Mouse (Mus musculus) gastrocnemius, adult 2 months (tissue): Measurements from ENCODE around the gene R3hdml. TPM values are rescaled to one million over a fixed set of nuclear protein-coding genes. Genes with fewer than 3 reads are reported as not detected.

Experiments used
- DNase-seq: peaks from one replicate; pipeline ENCODE4 v3.0.0; 2022
- H3K27ac ChIP-seq: fragments of 200-600 bp; 2 replicates; pipeline ENCODE4 v1.8.1; 2022; ENCODE audit warnings: mild to moderate bottlenecking
- H3K4me3 ChIP-seq: fragments of 200-600 bp; 2 replicates; pipeline ENCODE4 v1.8.1; 2022; ENCODE audit warnings: mild to moderate bottlenecking, moderate library complexity
- CTCF ChIP-seq: fragments of 200-600 bp; IDR thresholded peaks from 2 replicates; pipeline ENCODE4 v1.8.1; 2022; ENCODE audit warnings: antibody characterized with exemption, mild to moderate bottlenecking, moderate library complexity
- intact Hi-C: fragments of 180-260 bp; cut with DNase I; formaldehyde crosslinking; loops from one replicate; pipeline ENCODE4 v1.15.1; 2025
- total RNA-seq, 2 experiments: library from RNA; stranded (reverse); gene quantifications; 2 replicates each; pipeline ENCODE4 v1.2.3; 2021

R3hdml gene
- total RNA-seq, 2 experiments from 2014 or later: not detected

GRCm38 (mm10) chr2:163462801-163463200 is 29.3 kb upstream of the R3hdml start:
- TF ChIP-seq CTCF: no peak
- intact Hi-C loops: no loop called here
- H3K4me3 ChIP-seq: no peak overlapping the region
- H3K27ac ChIP-seq: peak overlapping the region; percentile 92
- no peak for DNase-seq

GRCm38 (mm10) chr2:163463251-163463769 is 28.8 kb upstream of the R3hdml start:
- Histone ChIP-seq H3K27ac (peak overlapping the region; percentile 92), H3K4me3 (no peak overlapping the region)
- no peak for DNase-seq
- no peak for TF ChIP-seq CTCF
- intact Hi-C loops: no loop called here

- DNase-seq: peak; percentile 47
- Histone ChIP-seq H3K27ac (peak overlapping the region; percentile 92), H3K4me3 (peak overlapping the region; percentile 41)
- intact Hi-C loops: no loop called here
- no peak for TF ChIP-seq CTCF
Measured at GRCm38 (mm10) chr2:163463998-163464397, 28.1 kb upstream of the R3hdml start.

DNA sequence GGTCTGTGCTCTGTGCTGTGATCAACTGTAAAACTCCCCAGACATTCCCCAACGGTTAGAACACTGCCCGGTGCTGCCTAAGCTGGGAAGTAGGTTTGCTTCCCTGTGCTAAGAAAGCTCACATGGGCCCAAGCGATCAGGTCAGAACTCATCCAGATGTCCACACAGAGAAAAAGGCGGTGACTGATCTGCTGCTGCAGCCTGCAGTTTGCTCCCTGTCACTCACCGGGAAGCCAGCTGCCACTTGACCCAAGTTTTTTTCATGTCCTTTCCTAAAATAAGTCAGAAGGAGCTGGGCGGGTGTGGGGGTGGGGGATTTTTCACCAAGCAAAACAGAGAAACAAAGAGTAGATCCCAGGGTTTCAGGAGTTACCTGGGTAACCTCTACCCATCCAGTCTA is 27.6 kb upstream of the R3hdml start:
- peak overlapping the region; percentile 92 for H3K27ac ChIP-seq
- peak overlapping the region; percentile 41 for H3K4me3 ChIP-seq
- no peak for TF ChIP-seq CTCF
- peak; percentile 63 for DNase-seq
- intact Hi-C loops: no loop called here

GRCm38 (mm10) chr2:163466771-163467170 is 25.3 kb upstream of the R3hdml start:
- DNase-seq: no peak
- Histone ChIP-seq H3K4me3 (no peak overlapping the region), H3K27ac (peak overlapping the region; percentile 92)
- intact Hi-C loops: no loop called here
- no peak for TF ChIP-seq CTCF

GRCm38 (mm10) chr2:163467585-163467984 is 24.5 kb upstream of the R3hdml start:
- Histone ChIP-seq H3K27ac (peak overlapping the region; percentile 92), H3K4me3 (peak overlapping the region; percentile 5; the same call in 1 of the 2 replicates)
- intact Hi-C loops: no loop called here
- TF ChIP-seq CTCF: no peak
- no peak for DNase-seq

GRCm38 (mm10) chr2:163468866-163469265 is 23.3 kb upstream of the R3hdml start:
- Histone ChIP-seq H3K27ac (peak overlapping the region; percentile 92), H3K4me3 (peak overlapping the region; percentile 3)
- DNase-seq: no peak
- no peak for TF ChIP-seq CTCF
- intact Hi-C loops: no loop called here

- Histone ChIP-seq H3K27ac (peak overlapping the region; percentile 92), H3K4me3 (peak overlapping the region; percentile 92)
- TF ChIP-seq CTCF: no peak
- intact Hi-C loops: no loop called here
- no peak for DNase-seq
Measured at GRCm38 (mm10) chr2:163469711-163470110, 22.4 kb upstream of the R3hdml start.

DNA sequence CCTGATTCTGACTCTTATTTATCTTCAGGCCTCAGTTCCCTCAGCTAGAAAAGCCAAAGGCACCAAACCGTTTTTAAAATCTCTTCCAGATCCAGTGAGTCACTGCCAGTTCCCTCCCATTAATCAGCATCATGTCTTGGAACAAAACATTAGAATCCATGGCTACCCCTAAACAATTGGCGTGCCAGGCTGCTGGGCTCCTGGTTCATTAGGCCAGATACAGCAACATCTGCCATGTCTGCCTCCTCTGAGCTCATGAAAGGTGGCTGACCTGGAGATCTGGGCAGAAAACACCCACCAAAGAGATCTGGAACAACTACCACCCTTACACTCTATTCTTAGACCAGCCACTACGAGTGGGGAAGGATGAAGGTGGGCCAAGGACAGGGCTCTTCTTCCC is 21.0 kb upstream of the R3hdml start:
- intact Hi-C loops: no loop called here
- Histone ChIP-seq H3K27ac (peak overlapping the region; percentile 92), H3K4me3 (peak overlapping the region; percentile 92)
- TF ChIP-seq CTCF: no peak
- peak; percentile 50 for DNase-seq

DNA sequence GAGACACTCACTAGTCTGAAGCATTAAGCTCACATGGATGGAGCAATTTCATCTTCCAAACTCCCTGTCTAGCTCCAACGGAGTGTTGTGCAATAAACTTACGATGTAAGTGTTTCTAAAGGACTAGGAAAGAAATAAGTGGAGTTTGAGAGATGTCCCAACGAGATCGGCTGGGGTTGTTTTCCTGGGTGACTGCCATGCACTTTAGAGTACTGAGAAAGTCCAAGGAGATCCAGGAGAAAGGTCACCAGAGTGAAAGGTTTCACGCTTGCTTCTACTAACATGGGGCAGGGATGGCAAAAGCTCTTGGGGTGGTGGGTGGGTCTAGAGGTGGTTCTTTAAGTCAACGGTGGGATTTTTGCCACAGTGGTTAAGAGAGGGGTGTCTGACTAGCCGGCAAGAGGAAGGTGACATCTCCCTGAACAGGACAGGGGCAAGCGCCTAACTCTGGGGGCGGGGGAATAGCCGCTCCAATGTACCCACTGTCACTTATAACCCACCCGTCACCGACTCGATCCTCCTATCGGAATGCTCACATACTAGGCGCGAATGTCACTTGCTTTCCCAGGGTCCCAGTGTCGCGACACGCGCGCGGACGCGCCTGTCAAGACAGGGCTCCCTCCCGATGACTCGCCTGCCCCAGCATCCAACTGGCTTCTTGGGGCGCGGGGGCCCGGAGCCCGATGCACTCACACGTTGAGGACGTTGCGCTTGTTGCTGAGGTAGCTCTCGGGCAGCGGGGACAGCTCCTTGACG is 20.2 kb upstream of the R3hdml start:
- no peak for TF ChIP-seq CTCF
- intact Hi-C loops: loop anchor here (1.0 to 2.0 kb wide), 2 partner anchors 19 to 53 kb away; no protein-coding TSS in a partner anchor

GRCm38 (mm10) chr2:163472466-163472851 is 19.7 kb upstream of the R3hdml start, which contains the start of gene Fitm2:
TSS of gene Fitm2 (minus strand) at chr2:163472629.
- TF ChIP-seq CTCF: peak; percentile 100; the same call in 1 of the 2 replicates
- intact Hi-C loops: loop anchor here (1.0 to 2.0 kb wide), 2 partner anchors 20 to 53 kb away; no protein-coding TSS in a partner anchor
- Histone ChIP-seq H3K4me3 (peak within 1 kb of the TSS; percentile 92), H3K27ac (peak within 1 kb of the TSS; percentile 92)
- peak; percentile 96 for DNase-seq

More for the DNA sequence above, 20.2 kb upstream of the R3hdml start:
- peak; percentile 57 for DNase-seq
- peak overlapping the region; percentile 92 for H3K4me3 ChIP-seq
- H3K27ac ChIP-seq: peak overlapping the region; percentile 92

- H3K4me3 ChIP-seq: no peak overlapping the region
- no peak for DNase-seq
- H3K27ac ChIP-seq: no peak overlapping the region
- intact Hi-C loops: no loop called here
- peak; percentile 44 for TF ChIP-seq CTCF
Measured at GRCm38 (mm10) chr2:163480191-163480825, 11.8 kb upstream of the R3hdml start.

GRCm38 (mm10) chr2:163481539-163482029 is 10.5 kb upstream of the R3hdml start:
- H3K4me3 ChIP-seq: no peak overlapping the region; the same call in 1 of the 2 replicates
- no peak for DNase-seq

More at GRCm38 (mm10) chr2:163481539-163482029, 10.5 kb upstream of the R3hdml start:
- no peak overlapping the region for H3K27ac ChIP-seq
- intact Hi-C loops: no loop called here
- no peak; the same call in 1 of the 2 replicates for TF ChIP-seq CTCF
